Mouse (Mus musculus): ENCODE measurements at regions not wholly inside any gene's neighbourhood (a gene's known extent, or its start where the extent isn't known, plus 50 kb on each side); places are given as distances from the start of the nearest gene placed in this dataset.

DNA sequence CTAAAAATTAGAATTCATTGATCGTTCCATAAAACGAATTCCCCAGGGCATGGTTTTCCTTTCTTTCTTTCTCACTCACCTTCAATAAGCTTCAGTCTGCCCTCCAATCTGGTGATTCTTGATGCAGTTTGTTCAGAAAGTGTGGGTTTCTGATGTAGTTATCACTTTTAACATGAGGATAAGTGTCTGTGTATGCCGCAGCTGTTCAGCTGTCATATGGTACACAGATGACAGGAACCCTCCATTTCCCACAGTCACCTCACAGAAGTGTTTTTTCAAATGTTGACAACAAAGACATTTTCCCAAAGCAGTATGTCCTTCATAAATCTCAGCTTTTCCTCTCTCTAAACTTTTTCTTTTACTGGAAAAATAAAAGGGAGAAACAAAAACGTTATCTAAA, 2177.0 kb downstream of the 9330182O14Rik start:
- no peak for DNase-seq

DNA sequence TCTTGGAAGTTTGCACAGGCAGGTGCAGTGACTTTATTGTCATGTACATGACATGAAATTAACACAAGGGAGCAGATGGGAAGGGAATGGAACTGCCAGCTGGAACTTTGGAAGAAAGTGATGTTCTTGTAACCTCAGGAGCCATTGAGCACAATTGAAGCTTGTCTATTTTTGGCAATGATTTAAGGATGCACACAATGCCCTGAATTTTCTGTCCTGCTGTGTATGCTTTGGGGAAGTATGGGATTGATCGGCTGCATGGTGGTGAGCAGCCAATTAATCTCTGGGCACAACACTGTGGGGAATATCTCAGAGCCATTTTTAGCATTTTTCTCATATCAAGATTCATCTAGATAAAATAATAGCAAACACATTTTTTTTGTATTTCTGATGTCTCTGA, 2186.2 kb downstream of the 9330182O14Rik start:
- DNase-seq: no peak

DNA sequence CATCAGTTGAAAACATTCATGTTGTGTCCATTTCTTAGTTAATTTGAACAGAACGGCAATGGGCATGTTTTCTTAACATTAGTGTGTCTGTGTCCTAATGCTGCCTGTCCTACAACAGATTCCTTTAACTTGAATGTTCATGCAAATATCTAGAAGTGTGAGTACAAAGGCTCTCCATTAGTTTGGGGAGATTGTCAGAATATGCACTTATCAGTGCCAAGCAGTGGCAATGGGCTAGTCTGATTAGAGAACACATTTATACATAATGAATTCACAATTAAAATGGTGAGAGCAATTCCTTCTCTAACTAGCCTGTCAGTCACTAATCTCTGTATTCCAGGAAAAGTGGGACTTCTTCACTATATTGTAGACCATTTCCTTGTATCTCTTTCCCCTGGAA, 2188.8 kb downstream of the 9330182O14Rik start:
- no peak for DNase-seq

DNA sequence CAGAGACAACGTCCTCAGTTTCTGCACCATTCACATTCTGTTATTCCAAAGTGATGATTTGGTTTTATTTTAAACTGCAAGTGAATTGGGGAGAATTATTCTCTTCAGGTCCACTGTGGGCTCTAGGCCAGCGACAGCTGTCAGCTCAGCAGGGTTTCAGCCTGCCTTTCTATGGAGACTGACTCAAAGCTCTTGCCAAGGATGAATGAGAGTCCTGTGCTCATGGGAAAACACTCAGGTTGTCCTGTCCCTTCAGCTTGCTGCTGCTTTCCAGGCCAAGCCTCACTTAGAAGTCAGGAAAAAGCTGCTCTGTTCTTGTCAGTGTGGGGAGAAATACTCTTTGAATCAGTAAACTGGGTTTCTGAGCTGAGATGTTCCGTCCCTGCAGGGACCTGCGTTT, 2191.1 kb downstream of the 9330182O14Rik start:
- peak; percentile 96 to 97 for DNase-seq

- peak in 1 of 2 experiments; percentile 15 for DNase-seq
Measured at GRCm38 (mm10) chr15:42328535-42328934, 2194.4 kb downstream of the 9330182O14Rik start.

- DNase-seq: no peak
Measured at GRCm38 (mm10) chr15:42329742-42330141, 2195.6 kb downstream of the 9330182O14Rik start.

DNA sequence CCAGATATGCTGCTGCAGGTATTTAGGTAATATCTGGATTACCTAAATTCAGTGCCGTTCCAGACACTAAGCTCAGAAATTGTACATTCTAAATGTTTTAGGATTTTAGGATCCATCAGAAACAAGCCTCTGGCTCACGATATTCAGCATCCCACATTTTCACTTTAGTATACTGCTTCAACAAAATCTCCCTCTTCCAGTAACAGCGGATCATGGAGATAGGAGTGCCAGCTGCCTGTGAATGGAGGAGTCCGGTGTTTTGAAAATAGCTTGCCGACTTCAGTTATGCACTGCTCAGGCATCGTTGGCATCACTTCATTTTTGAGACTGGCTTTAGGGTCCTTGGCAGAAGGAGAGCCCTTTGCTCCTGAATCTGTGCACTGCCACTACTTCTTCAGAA, 2199.5 kb downstream of the 9330182O14Rik start:
- no peak for DNase-seq

GRCm38 (mm10) chr15:42346131-42346530, 2212.0 kb downstream of the 9330182O14Rik start:
- DNase-seq: no peak

DNA sequence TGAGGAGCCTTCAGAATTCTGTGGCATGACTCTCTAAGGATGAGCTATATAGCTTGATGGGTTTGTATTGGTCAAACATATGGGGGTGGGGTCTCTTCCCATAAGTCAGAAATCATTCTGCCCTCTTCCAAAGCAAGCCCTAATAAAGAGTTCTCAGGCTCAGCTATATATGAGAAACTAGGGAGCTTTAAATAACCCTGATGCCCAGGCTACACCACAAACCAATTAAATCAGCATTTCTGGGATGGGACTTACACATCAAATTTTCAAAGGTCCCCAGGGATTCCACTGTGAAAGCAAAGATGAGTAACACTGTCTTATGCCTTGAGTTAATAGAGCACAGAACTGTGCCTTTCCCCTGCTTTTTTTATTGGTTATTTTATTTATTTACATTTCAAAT, 2227.7 kb downstream of the 9330182O14Rik start:
- no peak for DNase-seq

DNA sequence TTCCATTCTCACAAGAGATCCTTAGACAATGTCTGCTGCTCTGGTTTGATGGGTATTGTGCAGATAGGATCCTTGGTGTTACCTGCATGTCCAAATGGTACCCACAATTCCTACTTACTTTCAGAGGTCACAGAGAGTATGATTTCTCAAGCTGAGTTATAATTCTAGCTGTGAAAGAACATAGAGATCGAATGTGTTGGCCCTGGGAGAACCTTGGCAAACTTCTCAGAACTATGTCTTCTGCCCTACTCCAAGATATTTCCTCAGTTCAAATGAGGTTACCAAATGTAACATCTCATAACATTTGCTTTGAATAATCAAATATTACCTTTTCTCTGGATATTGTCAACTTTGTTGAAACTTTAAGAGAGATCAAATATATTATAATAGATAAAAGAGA, 2230.8 kb downstream of the 9330182O14Rik start:
- DNase-seq: no peak

DNA sequence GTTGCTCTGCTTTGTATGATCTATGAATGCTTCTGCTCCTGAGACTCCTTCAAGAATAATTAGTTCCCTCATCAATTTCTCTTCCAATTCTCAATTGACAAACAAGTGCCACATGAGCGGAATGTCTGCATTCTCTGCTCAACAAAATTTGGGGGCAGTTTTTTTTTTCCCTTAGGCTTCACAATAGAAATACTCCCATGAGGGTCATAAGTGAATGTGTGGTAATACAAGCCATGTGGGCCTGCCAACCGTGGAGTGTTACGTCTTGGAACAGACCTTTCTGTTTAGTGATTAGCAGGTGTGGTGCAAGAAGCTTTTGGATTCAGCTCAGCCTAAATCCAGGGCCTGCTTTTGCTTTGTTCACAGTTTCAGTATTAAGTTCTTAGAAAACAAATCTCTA, 2232.6 kb downstream of the 9330182O14Rik start:
- DNase-seq: no peak

- DNase-seq: no peak
Measured at GRCm38 (mm10) chr15:42369603-42370002, 2235.4 kb downstream of the 9330182O14Rik start.

DNA sequence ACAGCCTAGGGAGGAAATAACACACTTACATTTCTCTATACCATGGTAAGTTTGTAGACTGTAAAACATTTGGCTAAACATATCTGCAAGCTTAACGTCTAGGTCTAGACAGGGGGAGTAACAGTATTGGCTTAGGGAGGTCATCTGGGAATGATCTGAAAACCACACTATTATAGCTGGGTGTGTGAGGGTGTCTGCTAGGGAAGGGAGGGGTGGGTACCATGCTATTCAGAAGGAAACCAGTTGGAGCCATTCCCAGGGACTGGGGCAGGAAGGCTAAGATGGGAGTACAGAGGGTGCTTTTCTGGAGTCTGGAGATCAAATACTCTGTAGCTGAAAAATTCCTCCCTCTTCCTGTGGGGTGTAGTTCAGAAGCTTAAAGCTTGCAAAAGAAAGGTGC, 2235.9 kb downstream of the 9330182O14Rik start:
- DNase-seq: no peak

DNA sequence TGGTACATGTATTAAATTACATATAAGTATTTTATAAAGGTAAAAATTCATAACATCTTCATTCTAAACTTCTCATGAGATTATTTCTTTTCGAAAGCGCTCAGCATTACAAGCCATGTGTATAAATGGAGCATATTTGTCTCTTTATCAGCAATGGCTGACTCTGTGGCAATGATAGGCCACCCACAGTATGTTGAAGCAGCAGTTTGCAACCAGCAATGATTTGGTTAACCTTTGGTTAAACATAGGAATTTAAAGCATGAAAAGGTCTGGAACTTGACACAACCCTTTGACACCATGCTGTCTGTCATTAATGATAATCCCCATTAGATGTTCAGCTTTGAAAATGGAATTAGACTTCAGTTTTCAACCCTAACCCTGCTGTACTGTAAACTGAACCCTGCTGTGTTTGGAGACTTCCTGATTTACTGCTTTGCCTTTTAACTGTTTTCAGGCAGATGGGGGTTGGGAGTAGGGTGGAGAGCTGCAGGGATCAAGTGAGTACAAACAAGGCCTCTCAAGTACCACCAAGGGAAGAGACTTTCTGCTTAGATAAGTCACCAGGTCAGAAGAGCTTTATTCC, 2238.6 kb downstream of the 9330182O14Rik start:
- no peak for DNase-seq
